Mouse (Mus musculus) cortical plate, adult 2 months (tissue): Measurements from ENCODE around the gene Ube2e1.

Source experiments
- CTCF ChIP-seq: fragments of 200-500 bp; IDR thresholded peaks from 2 replicates; pipeline ENCODE4 v1.5.1; 2011; ENCODE audit warnings: mild to moderate bottlenecking, control low read depth, low read length; ENCODE audit not compliant: insufficient read depth; ENCODE audit errors: extremely low read depth
- POLR2A ChIP-seq: fragments of 200-500 bp; IDR thresholded peaks from 2 replicates; pipeline ENCODE4 v1.6.1; 2011; ENCODE audit warnings: mild to moderate bottlenecking, low read length, control low read depth; ENCODE audit not compliant: insufficient read depth; ENCODE audit errors: extremely low read depth

- TF ChIP-seq POLR2A (no peak), CTCF (no peak)
These were observed 89.9 kb downstream of the Ube2e1 start for GRCm38 (mm10) chr14:18241786-18242185.
